Mouse (Mus musculus): ENCODE data around the gene Rab31. TPM values are rescaled to one million over a fixed set of nuclear protein-coding genes. Genes with fewer than 3 reads are reported as not detected.

Gene Rab31
- total RNA-seq, 2 experiments from 2014 or later: 25.7 to 28.7 TPM

DNA sequence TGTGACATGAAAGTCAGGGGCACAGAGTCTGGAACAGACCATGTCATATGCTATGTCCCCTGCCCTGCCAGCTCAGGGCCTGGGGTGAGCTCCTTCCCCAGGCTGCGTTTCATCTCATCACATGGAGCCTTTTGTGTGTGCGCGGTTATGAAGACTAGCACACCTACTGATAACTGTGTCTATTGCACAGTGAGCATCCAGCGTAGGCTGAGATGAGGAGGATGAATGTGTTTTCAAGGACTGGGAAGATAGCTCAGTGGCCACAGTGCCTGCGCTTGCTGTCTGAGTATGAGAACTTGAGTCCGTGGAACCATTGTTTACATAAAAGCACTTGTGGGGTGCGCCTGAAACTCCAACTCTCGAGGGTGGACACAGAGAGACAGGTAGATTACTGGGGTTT, 96.0 kb downstream of the Rab31 start:
- intact Hi-C loops (cut with DNase I): loop anchor here (2.0 kb wide), 1 partner anchor 62 kb away; no protein-coding TSS in a partner anchor
- no peak for DNase-seq

DNA sequence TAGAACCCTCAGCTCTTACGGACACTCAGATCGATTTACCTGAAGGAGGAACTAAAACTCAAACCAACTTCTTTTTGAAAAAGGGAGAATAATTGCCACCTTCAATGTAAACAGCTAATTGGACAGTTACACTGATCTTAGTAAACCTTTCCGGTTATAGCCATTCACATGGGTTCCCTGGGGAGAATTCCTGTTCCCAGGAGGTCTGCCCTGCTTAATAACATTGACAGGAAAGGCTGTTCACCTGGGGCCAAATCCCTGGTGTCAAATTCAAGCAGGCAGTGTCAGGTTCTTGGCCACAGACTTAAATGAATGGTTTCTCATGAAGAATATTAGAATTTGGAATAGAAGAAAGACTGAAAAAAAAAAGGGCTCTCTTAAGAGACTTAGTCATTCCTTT, 96.6 kb downstream of the Rab31 start:
- DNase-seq: no peak
- intact Hi-C loops (cut with DNase I): loop anchor here (2.0 kb wide), 1 partner anchor 61 kb away; no protein-coding TSS in a partner anchor

DNA sequence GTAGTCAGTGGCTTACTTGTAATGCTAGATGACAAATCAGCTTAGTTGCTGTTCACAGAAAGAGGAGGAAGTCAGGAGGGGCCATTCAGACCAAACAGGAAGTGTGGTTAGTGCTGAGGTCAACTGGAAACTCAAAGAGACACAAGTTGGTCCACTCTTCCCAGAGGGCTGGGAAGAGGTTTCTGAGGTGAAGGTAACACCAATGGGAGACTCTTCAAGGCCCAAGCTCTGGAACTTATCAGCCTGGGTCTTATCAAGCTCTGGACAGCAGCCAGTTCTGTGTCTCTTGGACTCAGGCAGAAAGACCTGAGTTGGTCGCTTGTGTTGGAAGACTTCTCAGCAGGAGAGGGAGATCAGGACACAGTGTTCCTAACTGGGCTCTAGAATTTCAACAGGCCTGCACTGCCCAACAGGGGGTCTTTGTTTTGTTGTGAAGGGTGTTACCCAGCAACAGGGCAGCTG, 97.8 kb downstream of the Rab31 start:
- DNase-seq: peak; percentile 10 to 32
- intact Hi-C loops (cut with DNase I): no loop called here

DNA sequence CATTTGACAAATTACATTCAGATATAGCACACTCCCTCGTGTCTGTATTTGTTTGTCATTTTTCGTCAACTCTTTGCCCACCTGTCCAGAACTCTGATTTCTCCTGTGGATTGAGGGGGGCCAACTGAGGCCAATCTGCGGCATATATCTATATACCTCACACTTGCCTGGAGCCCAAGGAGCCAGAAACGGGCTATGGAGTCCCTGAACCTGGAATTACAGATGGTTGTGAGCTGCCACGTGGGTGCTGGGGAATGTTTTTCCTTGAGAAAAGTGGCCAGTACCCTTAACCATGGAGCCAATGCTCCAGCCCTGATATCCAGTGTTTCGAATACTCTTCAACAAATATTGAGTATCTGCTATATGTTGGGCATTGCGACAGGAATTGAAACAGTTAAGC, 99.6 kb downstream of the Rab31 start:
- no peak for DNase-seq
- intact Hi-C loops (cut with DNase I): no loop called here

DNA sequence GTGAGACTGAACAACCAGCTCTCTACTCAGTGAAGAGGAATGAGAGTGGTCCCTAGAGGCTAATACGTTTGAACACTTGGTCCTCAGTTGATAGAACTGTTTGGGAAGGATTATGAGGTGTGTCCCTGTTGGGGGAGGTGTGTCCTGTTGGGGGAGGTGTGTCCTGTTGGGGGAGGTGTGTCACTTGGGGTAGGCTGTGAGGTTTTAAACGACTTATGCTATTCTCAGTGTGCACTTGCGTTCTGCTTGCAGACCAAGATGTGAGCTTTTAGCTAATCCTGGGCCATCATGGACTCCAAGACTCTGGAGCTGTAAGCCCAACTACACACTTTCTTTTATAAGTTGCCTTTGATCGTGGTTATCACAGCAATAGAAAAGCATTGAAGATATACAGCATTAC, 103.5 kb downstream of the Rab31 start:
- intact Hi-C loops (cut with DNase I): no loop called here

GRCm38 (mm10) chr17:65667792-65668191, 104.8 kb downstream of the Rab31 start:
- intact Hi-C loops (cut with DNase I): no loop called here
- DNase-seq: no peak

More for the DNA sequence above, 103.5 kb downstream of the Rab31 start:
- DNase-seq: no peak

DNA sequence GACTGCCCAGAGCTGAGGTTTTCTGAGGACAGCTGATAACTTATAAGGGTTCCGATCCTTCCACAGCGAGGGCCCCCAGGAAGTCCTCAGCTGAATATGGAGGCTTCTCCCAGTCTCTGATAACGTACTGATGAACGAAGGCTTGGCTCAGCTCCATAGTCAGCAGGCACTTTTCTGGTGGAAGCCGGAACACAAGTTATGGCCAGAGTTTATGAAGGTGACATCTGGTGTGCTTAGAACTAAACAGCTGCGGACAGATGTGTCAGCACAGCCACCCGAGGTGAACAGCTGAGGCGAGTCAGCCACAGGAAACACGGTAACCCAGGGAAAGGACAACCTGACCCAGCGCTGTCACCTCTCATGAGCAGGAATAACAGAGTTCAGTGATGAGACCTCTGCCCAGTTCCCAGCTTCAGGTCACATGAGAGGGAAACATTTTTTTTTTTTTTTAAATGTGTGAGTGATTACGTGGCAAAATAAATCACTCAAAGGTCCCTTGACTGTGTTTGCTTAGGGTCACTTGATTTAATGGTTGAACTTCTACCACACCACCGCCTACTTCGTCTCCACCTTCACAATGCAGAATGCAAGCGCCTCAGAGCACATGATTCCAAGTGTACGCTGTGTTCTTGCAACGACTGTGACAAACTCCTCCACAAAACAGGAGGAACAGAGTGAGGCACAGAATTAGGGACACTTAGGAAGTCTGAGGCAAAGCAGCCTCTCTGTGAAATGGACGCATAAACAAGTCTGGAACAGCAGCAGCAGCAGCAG, 106.0 kb downstream of the Rab31 start:
- DNase-seq: peak; percentile 44 to 70
- intact Hi-C loops (cut with DNase I): no loop called here

- intact Hi-C loops (cut with DNase I): no loop called here
- DNase-seq: no peak
Measured at GRCm38 (mm10) chr17:65665786-65666387, 106.7 kb downstream of the Rab31 start.

GRCm38 (mm10) chr17:65663329-65664078, 109.0 kb downstream of the Rab31 start:
- intact Hi-C loops (cut with DNase I): no loop called here

DNA sequence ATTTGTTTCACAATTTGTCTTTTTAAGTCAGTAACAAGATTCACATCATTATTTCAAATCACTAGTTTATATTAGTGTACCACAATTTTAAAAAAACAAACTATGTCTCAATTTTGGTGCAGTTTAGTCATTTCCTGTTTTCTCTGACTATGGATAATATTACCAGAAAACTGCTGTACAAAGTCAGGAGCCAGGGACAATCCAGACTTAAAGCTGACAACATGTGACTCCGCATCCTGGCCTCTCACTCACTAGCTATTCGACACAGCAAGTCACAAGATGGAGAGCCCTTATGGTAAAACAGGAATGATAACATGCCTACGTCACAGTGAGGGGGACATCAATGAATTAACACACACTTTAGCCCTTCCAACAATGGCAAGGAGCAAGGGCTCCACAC, 109.9 kb downstream of the Rab31 start:
- DNase-seq: no peak
- intact Hi-C loops (cut with DNase I): no loop called here

More at GRCm38 (mm10) chr17:65663329-65664078, 109.0 kb downstream of the Rab31 start:
- DNase-seq: no peak

DNA sequence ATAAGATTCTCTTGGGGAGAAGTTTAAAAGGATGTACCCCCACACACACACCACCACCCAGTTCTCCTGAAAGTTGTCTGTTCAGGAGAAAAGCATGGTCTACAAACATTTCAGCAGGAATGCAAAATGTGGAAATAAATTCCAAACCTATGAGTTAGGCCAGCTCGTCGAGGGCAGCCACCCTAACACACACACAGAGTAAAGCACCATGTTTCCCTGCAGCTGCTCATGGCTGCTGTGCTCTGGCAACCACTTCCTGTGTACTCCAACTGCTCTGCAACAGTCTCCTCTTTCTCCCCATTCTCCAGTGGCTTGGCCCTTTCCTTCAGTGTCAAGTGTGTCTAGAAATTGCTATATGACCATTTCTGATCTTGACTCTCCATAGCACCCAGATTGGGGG, 114.1 kb downstream of the Rab31 start:
- intact Hi-C loops (cut with DNase I): no loop called here
- DNase-seq: no peak

- DNase-seq: no peak
- intact Hi-C loops (cut with DNase I): no loop called here
Measured at GRCm38 (mm10) chr17:65657958-65658357, 114.6 kb downstream of the Rab31 start.

GRCm38 (mm10) chr17:65656731-65657130, 115.8 kb downstream of the Rab31 start:
- no peak for DNase-seq
- intact Hi-C loops (cut with DNase I): no loop called here

- intact Hi-C loops (cut with DNase I): no loop called here
- DNase-seq: no peak
Measured at GRCm38 (mm10) chr17:65656076-65656475, 116.5 kb downstream of the Rab31 start.

GRCm38 (mm10) chr17:65655608-65656007, 116.9 kb downstream of the Rab31 start:
- DNase-seq: no peak
- intact Hi-C loops (cut with DNase I): no loop called here

DNA sequence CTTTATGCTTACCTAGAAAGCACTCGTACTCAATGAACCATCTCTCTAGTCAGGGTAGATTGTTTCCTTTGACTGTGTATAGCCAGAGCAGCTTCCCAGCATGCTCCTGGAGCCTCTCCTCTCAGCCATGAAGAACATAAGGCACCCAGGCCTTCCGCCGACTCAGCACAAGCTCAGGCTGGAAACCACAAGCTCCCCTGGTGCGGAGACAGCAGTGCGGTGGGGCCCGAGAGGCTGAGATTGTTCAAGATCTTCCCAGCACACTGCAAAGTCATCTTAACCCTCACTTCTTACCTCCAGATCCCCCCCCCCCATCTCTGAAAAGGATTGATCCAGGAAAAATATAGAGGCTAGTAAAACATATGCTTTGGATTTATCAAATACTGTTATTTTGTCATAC, 122.0 kb downstream of the Rab31 start:
- intact Hi-C loops (cut with DNase I): no loop called here

DNA sequence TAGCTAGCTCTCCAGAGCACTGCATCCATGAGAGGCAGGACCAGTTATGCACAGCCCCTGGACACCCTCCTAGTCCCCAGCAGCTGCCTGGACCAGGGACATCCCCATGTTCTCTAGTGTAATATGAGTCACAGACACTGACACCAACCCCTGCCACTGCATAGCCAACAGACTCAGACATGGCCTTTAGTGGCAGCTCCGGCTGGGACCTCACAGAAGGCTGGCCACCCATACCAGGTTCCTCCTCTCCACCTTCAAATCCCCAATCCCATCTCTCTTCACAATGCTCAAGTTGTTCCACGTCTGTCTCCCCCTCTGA, 123.4 kb downstream of the Rab31 start:
- no peak for DNase-seq
- intact Hi-C loops (cut with DNase I): no loop called here

More for the DNA sequence above, 122.0 kb downstream of the Rab31 start:
- no peak for DNase-seq

- intact Hi-C loops (cut with DNase I): no loop called here
- no peak for DNase-seq
Measured at GRCm38 (mm10) chr17:65648371-65649174, 124.0 kb downstream of the Rab31 start.

DNA sequence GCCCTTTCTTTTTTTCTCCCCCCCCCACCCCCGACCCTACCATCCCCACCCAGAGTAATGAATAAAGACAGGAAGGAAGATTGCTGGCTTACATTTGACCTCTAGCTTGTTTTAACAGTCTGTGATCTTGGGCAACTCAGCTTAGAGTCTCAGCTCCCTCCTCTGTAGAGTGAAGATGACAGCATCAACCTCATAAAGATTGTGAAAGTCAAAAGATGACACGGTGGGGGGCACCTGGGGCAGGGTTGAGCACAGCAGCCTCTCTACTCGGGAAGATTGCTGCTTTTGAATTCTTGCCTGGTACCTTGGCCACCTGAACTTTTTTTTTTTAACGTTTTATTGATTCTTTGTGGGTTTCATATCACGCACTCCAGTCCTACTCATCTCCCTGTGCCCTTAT, 124.6 kb downstream of the Rab31 start:
- intact Hi-C loops (cut with DNase I): no loop called here
- DNase-seq: no peak

- intact Hi-C loops (cut with DNase I): no loop called here
- DNase-seq: no peak
Measured at GRCm38 (mm10) chr17:65647226-65647625, 125.3 kb downstream of the Rab31 start.

DNA sequence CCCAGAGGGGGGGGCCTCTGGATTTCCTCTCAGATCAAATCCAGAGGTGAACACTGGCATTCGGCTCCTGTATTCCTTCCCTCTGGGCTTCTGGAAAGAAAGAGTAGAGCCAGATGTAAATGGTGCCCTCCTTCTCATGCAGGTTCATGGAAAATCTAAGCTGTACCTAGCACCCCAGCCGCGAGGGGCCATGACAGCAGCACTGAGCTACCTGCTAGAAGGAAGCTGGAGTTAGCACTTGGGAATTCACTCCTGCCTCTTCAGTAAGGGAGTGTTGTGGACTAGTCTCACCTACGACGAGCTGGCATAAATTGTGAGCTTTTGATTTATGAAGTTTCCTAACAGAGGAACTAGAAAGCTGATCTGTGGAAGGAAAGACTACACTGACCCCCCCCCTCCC, 129.0 kb downstream of the Rab31 start:
- DNase-seq: no peak

More for the DNA sequence above, 129.0 kb downstream of the Rab31 start:
- intact Hi-C loops (cut with DNase I): no loop called here

Data from heart, postnatal 14 days (tissue).